Mouse (Mus musculus) adrenal gland, adult 10 weeks (tissue): ENCODE results near the gene Ankrd7. TPM values are rescaled to one million over a fixed set of nuclear protein-coding genes. Genes with fewer than 3 reads are reported as not detected.

Experiments
- polyA plus RNA-seq: library from polyadenylated mRNA; stranded (reverse); fragments of 350-450 nt; fragmentation: Illumina TruSeq; extraction: RNeasy Lipid Tissue Mini Kit (QIAGEN cat#74804); gene quantifications from one replicate; pipeline ENCODE4 v1.2.3, GENCODE M21; 2014; ENCODE audit warnings: low read depth, low replicate concordance

Ankrd7 gene
- polyA plus RNA-seq: not detected

DNA sequence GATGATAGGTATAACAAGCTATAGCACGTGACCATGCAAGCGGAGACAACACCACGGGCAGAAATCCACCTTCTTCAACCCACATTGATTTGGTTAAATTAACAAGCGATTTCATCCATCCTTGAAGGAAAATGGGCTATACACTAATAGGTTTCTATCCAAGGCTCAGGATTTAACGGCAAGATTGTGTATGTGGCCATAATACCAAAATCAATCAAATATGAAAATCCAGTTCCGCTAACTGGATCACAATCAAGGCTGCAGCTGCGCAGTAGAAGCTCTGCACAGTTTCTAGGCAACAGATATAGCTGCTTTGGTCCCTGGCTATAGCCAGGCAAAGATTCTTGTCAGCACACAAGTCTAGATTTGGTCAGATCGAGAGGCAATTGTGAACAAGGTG, at the start of gene Ankrd7:
TSS of gene Ankrd7 (plus strand) at position 301 of the 400 bp plus-strand sequence.

DNA sequence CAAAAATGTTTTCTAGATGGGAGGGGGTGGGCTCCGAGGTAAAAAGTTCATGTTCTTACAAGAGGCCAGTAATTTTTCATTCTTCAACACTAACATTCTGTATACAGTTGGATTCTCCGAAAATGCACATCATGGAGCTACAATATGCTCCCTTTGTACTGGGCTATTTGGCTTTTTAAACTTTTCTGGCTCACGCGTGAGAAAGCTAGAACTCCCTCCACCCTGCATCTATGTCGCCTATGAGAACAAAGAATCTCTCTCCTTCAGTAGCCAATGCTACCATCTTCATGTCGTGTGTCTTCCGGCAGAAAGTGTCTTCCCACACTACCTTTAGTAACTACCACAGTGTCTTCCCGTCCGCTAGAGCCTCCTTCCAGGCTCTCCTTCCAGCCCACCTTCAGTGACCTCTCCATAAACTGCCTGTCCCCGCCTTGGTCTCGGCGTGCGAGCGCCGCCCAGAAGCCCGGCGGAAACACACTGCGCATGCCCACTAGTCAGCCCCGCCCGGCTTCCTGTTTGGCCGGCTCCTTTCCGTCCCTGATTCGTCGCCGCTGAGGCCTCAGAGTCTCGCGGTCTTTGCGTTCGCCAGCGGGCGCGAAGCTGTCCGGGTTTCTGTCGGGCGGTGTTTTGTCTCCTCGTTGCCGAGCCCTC, 17.9 kb upstream of the Ankrd7 start, which contains the start of gene Lsm8:
TSS of gene Lsm8 (plus strand) at position 529 of the 651 bp plus-strand sequence.

Other genes starting within 250 kb of the Ankrd7 start
- gene Lsm8, start 17.7 kb upstream of the Ankrd7 start, polyA plus RNA-seq: 58.7 TPM